Mouse (Mus musculus): ENCODE results near the gene Zfp142. TPM values are rescaled to one million over a fixed set of nuclear protein-coding genes. Genes with fewer than 3 reads are reported as not detected.

The Zfp142 gene
- total RNA-seq, 2 experiments from 2014 or later: 15.4 to 20.1 TPM

- DNase-seq (ENCODE audit: low spot score in 2 of 2): no peak
Observed at GRCm38 (mm10) chr1:74524746-74525145, 63.3 kb downstream of the Zfp142 start.

DNA sequence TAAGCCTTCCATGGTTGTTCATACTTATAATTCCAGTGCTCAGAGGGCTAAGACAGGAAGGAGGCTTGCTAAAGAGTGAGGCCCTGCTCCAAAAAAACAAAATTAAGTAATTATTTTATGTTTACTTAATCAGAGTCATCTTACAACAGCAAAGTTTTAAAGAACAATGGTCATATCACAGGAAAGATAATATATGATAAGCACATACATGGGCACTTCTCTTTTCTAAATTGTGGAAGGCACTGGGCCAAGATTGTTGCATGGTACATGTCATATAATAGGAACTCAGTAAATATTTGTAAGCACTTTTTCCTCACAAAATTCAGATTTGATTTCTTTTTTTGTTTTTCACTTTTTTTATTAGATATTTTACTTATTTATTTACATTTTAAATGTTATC, 68.2 kb downstream of the Zfp142 start:
- no peak for DNase-seq (ENCODE audit: low spot score in 2 of 2)

Small RNAs within 50 kb of the gene (microRNA-seq; reads per million reads assigned to microRNA genes)
- 0 reads per million in 2 experiments for gene Gm25035 (ENCODE audit: borderline number of aligned reads in 2 of 2)

Other genes starting within 250 kb of the Zfp142 start
- gene Catip, start 226.1 kb downstream of the Zfp142 start, total RNA-seq (2021): under 1 TPM; 0.33 to 0.35 TPM
- 10 to 100 TPM in 1 of 2 experiments, 1 to 10 TPM in 1; 9.5 to 20.5 TPM for gene Slc11a1, start 213.1 kb downstream of the Zfp142 start, total RNA-seq (2021)
- gene Ctdsp1, start 196.7 kb downstream of the Zfp142 start, total RNA-seq (2021): 100 to 1,000 TPM; 133 to 136 TPM
- gene Vil1, start 178.9 kb downstream of the Zfp142 start, total RNA-seq (2021): 1 to 10 TPM; 1.8 to 1.9 TPM
- 10 to 100 TPM; 22.9 to 25.8 TPM for gene Cnot9, start 82.2 kb downstream of the Zfp142 start, total RNA-seq (2021)
- gene Plcd4, start 45.4 kb downstream of the Zfp142 start, total RNA-seq (2021): under 1 TPM; 0.66 to 0.74 TPM
- gene Usp37, start 44.0 kb downstream of the Zfp142 start, total RNA-seq (2021): 10 to 100 TPM; 16.9 to 17.4 TPM
- gene Bcs1l, start within 50 bp of the Zfp142 start, total RNA-seq (2021): 10 to 100 TPM; 27.0 to 31.0 TPM
- gene Rnf25, start 13.2 kb upstream of the Zfp142 start, total RNA-seq (2021): 10 to 100 TPM; 53.8 to 59.6 TPM
- gene Stk36, start 13.2 kb upstream of the Zfp142 start, total RNA-seq (2021): 1 to 10 TPM; 2.9 to 5.3 TPM
- 10 to 100 TPM; 14.1 to 23.3 TPM for gene Ttll4, start 73.5 kb upstream of the Zfp142 start, total RNA-seq (2021)
- 10 to 100 TPM; 12.0 to 25.3 TPM for gene Cyp27a1, start 125.3 kb upstream of the Zfp142 start, total RNA-seq (2021)
- gene Prkag3, start 161.0 kb upstream of the Zfp142 start, total RNA-seq (2021): under 1 TPM; 0.17 to 0.26 TPM
- 1 to 10 TPM; 2.8 to 2.9 TPM for gene Wnt6, start 183.6 kb upstream of the Zfp142 start, total RNA-seq (2021)
- 1 to 10 TPM in 1 of 2 experiments, under 1 TPM in 1; 0.20 to 1.7 TPM for gene Wnt10a, start 203.3 kb upstream of the Zfp142 start, total RNA-seq (2021)

All from adrenal gland, adult 18-20 months (tissue).